Mouse (Mus musculus) erythroblast, embryonic 14.5 days (primary cell): ENCODE data around the gene Slc16a2.

Experiments
- GATA1 ChIP-seq: IDR thresholded peaks from 2 replicates; pipeline ENCODE4 v1.6.1; 2012; ENCODE audit warnings: low read length, inconsistent platforms, mixed read lengths
- TAL1 ChIP-seq: IDR thresholded peaks from 3 replicates; pipeline ENCODE4 v1.6.1; 2012; ENCODE audit warnings: low read length, inconsistent platforms, mixed read lengths

GRCm38 (mm10) chrX:103806373-103806772 lies 15.4 kb downstream of the Slc16a2 start:
- no peak for TF ChIP-seq TAL1
- TF ChIP-seq GATA1, result no peak
